ENCODE assay signal across 11 mouse cellular contexts in genomic region chr7:91582203-91582602, GRCm38 (mm10).
DNase-seq lines count a peak whose midpoint lies in the region; ATAC-seq and TF ChIP-seq lines count a peak whose summit lies in the region.
"Had no signal": no experiment of that assay in that cellular context is flagged by ENCODE, and none has a peak within 500 bp of the region (broad histone marks: within the 10 kb centered on the region; RNA-seq: fewer than 3 reads in every experiment).

No protein-coding gene starts in this region.

- no peak overlapping the region for H3K27ac ChIP-seq in heart, postnatal 0 days (ENCODE audit: low read depth)
- H3K27ac ChIP-seq in heart, embryonic 11.5 days (ENCODE audit: low read depth, low read length), result no peak overlapping the region
- H3K27ac ChIP-seq in heart, embryonic 12.5 days (ENCODE audit: poor library complexity, severe bottlenecking), result no peak overlapping the region
- H3K27ac ChIP-seq: hindbrain, embryonic 10.5 days had no signal

- no peak overlapping the region for H3K4me3 ChIP-seq in heart, postnatal 0 days (ENCODE audit: low read depth, low read length)
- H3K4me3 ChIP-seq in heart, embryonic 11.5 days (ENCODE audit: low read depth, low read length), result no peak overlapping the region
- no peak overlapping the region for H3K4me3 ChIP-seq in heart, embryonic 12.5 days
- H3K4me3 ChIP-seq: hindbrain, embryonic 10.5 days had no signal

- H3K4me1 ChIP-seq in heart, postnatal 0 days (ENCODE audit: control insufficient read depth, insufficient read depth), result no peaks in the 10 kb centered on the region
- no peaks in the 10 kb centered on the region for H3K4me1 ChIP-seq in heart, embryonic 11.5 days (ENCODE audit: control insufficient read depth, insufficient read depth, low read length)
- H3K4me1 ChIP-seq in heart, embryonic 12.5 days (replicated peaks), result no peaks in the 10 kb centered on the region
- H3K4me1 ChIP-seq: hindbrain, embryonic 10.5 days had no signal

- H3K9ac ChIP-seq in heart, postnatal 0 days (replicated peaks; ENCODE audit: low read depth, low read length), result no peak overlapping the region
- H3K9ac ChIP-seq in heart, embryonic 11.5 days (ENCODE audit: low read depth, low read length), result no peak overlapping the region
- no peak overlapping the region for H3K9ac ChIP-seq in heart, embryonic 12.5 days

- TF ChIP-seq CTCF in heart, postnatal 0 days (IDR thresholded peaks at IDR 0.05; ENCODE audit: low read depth), result peak; percentile 27; the same call in 1 of the 2 replicates

- WGBS in heart, postnatal 0 days, result 61% methylated on average over 2 of the region's 2 CpGs
- WGBS in heart, embryonic 11.5 days (ENCODE audit: insufficient replicate concordance), result 59% methylated on average over 2 of the region's 2 CpGs
- WGBS in heart, embryonic 12.5 days, result 53% methylated on average over 2 of the region's 2 CpGs

- H3K9me3 ChIP-seq in heart, postnatal 0 days (replicated peaks; ENCODE audit: control insufficient read depth, low read length), result no peaks in the 10 kb centered on the region
- no peaks in the 10 kb centered on the region for H3K9me3 ChIP-seq in heart, embryonic 11.5 days (replicated peaks; ENCODE audit: control insufficient read depth, low read length)
- no peaks in the 10 kb centered on the region for H3K9me3 ChIP-seq in heart, embryonic 12.5 days (replicated peaks)
- H3K9me3 ChIP-seq: hindbrain, embryonic 10.5 days had no signal

- no peaks in the 10 kb centered on the region for H3K36me3 ChIP-seq in heart, postnatal 0 days (replicated peaks; ENCODE audit: control insufficient read depth, insufficient read depth, low read length)
- no peaks in the 10 kb centered on the region for H3K36me3 ChIP-seq in heart, embryonic 11.5 days (ENCODE audit: control insufficient read depth, insufficient read depth, low read length)
- H3K36me3 ChIP-seq in heart, embryonic 12.5 days, result no peaks in the 10 kb centered on the region
- H3K36me3 ChIP-seq: hindbrain, embryonic 10.5 days had no signal

- peak; percentile 21 for DNase-seq in adrenal gland, adult 2 months
- DNase-seq in adrenal gland, adult 8-10 months, result no peak
- DNase-seq in heart, postnatal 0 days (ENCODE audit: low spot score), result no peak
- DNase-seq in lung, postnatal 36 days, result peak; percentile 3
- DNase-seq in lung, postnatal 10 days, result no peak
- peak; percentile 28 for DNase-seq in retina, embryonic 14.5 days (ENCODE audit: low spot score)
- DNase-seq: lung, postnatal 14 days; thymus, postnatal 14 days had no signal

- no peak for TF ChIP-seq EP300 in heart, postnatal 0 days (IDR thresholded peaks at IDR 0.05; ENCODE audit: low read depth)

- no peak overlapping the region for H3K4me2 ChIP-seq in heart, postnatal 0 days (ENCODE audit: low read depth, low read length)
- H3K4me2 ChIP-seq in heart, embryonic 11.5 days, result no peak overlapping the region
- no peak overlapping the region for H3K4me2 ChIP-seq in heart, embryonic 12.5 days

- H3K27me3 ChIP-seq in heart, postnatal 0 days (ENCODE audit: control insufficient read depth, insufficient read depth, low read length), result no peaks in the 10 kb centered on the region
- no peaks in the 10 kb centered on the region for H3K27me3 ChIP-seq in heart, embryonic 11.5 days (ENCODE audit: control insufficient read depth, insufficient read depth, low read length)
- H3K27me3 ChIP-seq in heart, embryonic 12.5 days (replicated peaks), result no peaks in the 10 kb centered on the region

- no peak for ATAC-seq in heart, postnatal 0 days (ENCODE audit: insufficient read depth, low read depth)
- no peak for ATAC-seq in heart, embryonic 11.5 days (replicated peaks; ENCODE audit: insufficient number of reproducible peaks, low FRiP score, low TSS enrichment)
- ATAC-seq in heart, embryonic 12.5 days (ENCODE audit: insufficient number of reproducible peaks, low FRiP score), result no peak

Comparison
In these comparisons a context has a peak if more than half of its experiments do, and no peak if none do; other contexts are left out.
1. DNase-seq: peak in adrenal gland, adult 2 months (single experiment), lung, postnatal 36 days (single experiment) and retina, embryonic 14.5 days (single experiment); none in adrenal gland, adult 8-10 months (single experiment), heart, postnatal 0 days (single experiment) and lung, postnatal 10 days (single experiment).